Mouse (Mus musculus) Patski (cell line): ENCODE measurements at regions not wholly inside any gene's neighbourhood (a gene's known extent, or its start where the extent isn't known, plus 50 kb on each side); places are given as distances from the start of the nearest gene placed in this dataset.

Experiments used
- ATAC-seq: fragments of 100-300 bp; one replicate; pipeline ENCODE4 v1.8.0; 2021
- CTCF ChIA-PET: fragments of 350-600 bp; sonication (Branson Sonifier 250); formaldehyde crosslinking; loops from one replicate; lab custom pipeline; 2022; ENCODE audit warnings: inconsistent platforms; lab: Charles Lee
- POLR2A ChIA-PET: fragments of 350-600 bp; sonication (Branson Sonifier 250); formaldehyde crosslinking; loops from one replicate; lab custom pipeline; 2022; ENCODE audit warnings: antibody characterized with exemption, inconsistent platforms; lab: Charles Lee
- DNase-seq: peaks from one replicate; pipeline ENCODE4 v3.0.0-alpha.2; 2011; ENCODE audit warnings: low read depth, low spot score
- H3K27me3 ChIP-seq: fragments of 371-371 bp; one replicate; pipeline ENCODE4 v1.5.1; 2021
- CTCF ChIP-seq: fragments of 100-300 bp; IDR thresholded peaks from one replicate; pipeline ENCODE4 v1.5.1; 2021
- in situ Hi-C: fragments of 300-500 bp; cut with MboI; formaldehyde crosslinking; loops from 3 replicates; pipeline ENCODE4 v1.11.1; 2018; ENCODE audit warnings: low pct_unique_long_range_greater_than_20kb, mixed read lengths

- no peak for ATAC-seq
Measured at GRCm38 (mm10) chr17:45966736-45967135, 65.4 kb downstream of the Vegfa start.

DNA sequence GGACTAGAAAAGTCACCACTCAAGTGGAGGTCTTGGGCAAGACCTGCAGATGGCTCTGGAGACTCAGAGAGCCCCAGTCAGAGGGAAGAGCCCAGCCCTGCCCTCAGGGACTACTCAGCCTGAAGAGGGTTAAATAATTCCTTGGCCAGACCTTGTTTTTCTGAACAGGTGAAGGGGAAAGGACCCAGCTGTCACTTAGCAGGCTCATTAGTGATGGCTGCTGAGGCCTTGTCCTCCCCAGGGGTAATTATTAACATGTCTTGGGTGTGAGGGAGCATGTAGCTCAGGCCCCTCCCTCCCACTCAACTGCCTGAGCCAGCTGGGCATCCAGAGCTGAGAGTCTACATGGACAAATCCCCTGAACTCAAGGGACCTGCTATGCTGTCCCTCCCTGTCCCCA lies 68.1 kb downstream of the Vegfa start:
- TF ChIP-seq CTCF, result no peak
- POLR2A ChIA-PET, result no interaction called here
- peak; percentile 12 for ATAC-seq
- H3K27me3 ChIP-seq, result no peaks in the 10 kb centered on the region
- DNase-seq, result no peak
- in situ Hi-C loops, result no loop called here
- CTCF ChIA-PET, result no interaction called here

More at GRCm38 (mm10) chr17:45966736-45967135, 65.4 kb downstream of the Vegfa start:
- no peak for TF ChIP-seq CTCF
- DNase-seq, result no peak
- no peaks in the 10 kb centered on the region for H3K27me3 ChIP-seq
- in situ Hi-C loops, result no loop called here
- POLR2A ChIA-PET, result no interaction called here
- CTCF ChIA-PET, result no interaction called here

- DNase-seq, result no peak
- in situ Hi-C loops, result no loop called here
- ChIA-PET CTCF (no interaction called here), POLR2A (no interaction called here)
- no peaks in the 10 kb centered on the region for H3K27me3 ChIP-seq
- ATAC-seq, result no peak
- no peak for TF ChIP-seq CTCF
Measured at GRCm38 (mm10) chr17:45963332-45963731, 68.8 kb downstream of the Vegfa start.

DNA sequence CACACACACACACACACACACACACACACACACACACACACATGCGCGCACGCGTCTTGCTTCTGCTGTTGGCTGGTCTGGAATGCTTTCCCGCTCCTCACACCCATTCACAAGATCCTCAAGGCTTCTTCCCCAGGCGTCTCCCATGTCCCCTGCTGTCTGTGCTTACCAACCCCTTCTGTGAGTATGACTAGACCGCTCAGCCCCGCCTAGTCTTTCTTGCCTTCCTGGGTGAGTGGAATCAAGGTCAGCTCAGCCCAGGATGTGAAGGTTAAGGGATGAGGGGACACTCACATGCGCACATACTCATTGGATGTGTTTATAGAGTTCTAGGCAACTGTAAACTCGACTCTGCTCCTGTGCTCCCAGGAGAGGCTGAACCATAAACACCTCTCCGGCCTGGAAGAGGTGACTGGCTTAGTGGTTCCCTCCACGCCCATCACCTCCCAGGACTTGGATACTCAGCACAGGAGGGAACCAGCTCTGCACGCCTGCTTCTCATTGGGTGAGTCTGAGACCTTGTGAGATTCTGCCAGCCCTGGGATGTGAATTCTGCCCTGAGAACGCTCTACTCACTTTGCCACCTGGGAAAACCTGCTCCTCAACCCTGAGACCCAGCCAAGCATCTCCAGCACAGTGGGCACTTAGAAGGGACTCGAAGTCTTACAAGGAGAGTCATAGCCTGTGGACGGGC lies 70.4 kb downstream of the Vegfa start:
- in situ Hi-C loops, result no loop called here
- POLR2A ChIA-PET, result no interaction called here

DNA sequence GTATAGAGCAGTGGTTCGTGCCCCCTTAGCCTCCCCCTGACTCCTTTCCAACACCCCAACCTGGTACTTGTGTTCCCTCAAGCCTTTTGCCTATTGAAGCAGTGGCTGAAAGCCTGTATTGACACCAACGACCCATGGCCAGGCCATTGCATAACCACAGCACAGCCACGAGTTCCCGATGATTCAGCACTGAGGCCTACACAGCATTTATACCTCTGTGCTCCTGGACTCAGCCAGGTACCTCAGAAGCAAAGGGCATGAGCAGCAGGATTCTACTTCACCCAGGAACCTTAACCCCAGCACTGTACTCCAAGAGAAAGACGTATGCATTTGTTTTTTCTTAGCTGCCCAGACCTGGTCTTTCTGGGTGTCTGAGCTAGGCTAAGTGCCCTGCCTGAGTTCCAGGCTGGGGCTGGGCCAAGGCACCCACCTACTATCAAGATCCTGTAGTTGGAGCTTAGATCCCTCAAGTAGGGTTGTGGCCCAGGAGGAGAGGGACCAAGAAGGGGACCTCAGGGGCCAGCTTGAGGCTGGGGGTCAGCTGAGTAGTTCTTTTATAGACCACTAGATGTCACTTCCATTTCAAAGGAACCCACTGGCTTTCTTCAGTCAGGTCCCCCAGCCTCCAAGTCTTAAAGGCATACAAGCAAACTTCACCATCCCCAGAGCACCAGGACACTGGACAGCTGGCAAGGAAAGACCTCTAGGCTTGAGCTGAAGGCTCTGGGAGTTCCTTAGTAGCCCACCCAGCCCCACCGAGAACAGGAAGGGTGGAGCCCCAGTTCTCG lies 73.9 kb downstream of the Vegfa start:
- POLR2A ChIA-PET, result interaction anchor here (0.8 to 0.9 kb wide), 3 partner anchors 11 to 53 kb away, joined by 3 to 4 read pairs (median 3); no protein-coding TSS in a partner anchor

More for the DNA sequence above, 70.4 kb downstream of the Vegfa start:
- H3K27me3 ChIP-seq, result no peaks in the 10 kb centered on the region
- CTCF ChIA-PET, result no interaction called here
- TF ChIP-seq CTCF, result no peak
- ATAC-seq, result no peak
- no peak for DNase-seq

DNA sequence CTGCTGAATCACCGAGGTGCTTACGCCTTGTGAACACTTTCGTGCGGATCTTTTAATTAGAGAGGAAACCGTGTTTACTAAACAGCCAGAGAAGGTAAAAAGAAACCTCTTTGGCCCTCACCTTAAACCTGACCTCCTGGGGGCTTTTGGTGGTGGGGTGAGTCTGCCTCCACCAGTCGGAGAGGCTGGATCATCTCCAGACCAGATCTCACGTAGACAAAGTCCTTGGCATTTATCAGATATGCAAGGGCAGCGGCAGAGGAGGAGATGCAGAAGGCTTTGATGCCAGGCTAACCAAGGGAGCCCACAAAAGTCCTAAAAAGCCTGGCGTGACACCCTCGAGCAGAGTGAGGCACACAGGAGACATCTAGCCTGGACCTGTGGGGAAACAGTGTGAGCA lies 76.7 kb downstream of the Vegfa start:
- ChIA-PET POLR2A (no interaction called here), CTCF (no interaction called here)
- ATAC-seq (no peak), DNase-seq (no peak)
- in situ Hi-C loops, result loop anchor here (5.0 kb wide), 1 partner anchor 52 kb away; no protein-coding TSS in a partner anchor
- no peaks in the 10 kb centered on the region for H3K27me3 ChIP-seq
- TF ChIP-seq CTCF, result no peak

More for the DNA sequence above, 73.9 kb downstream of the Vegfa start:
- no peak for TF ChIP-seq CTCF
- no peaks in the 10 kb centered on the region for H3K27me3 ChIP-seq
- CTCF ChIA-PET, result interaction anchor here (1.0 to 2.2 kb wide), 4 partner anchors 7 to 71 kb away, joined by 3 to 6 read pairs (median 4); no protein-coding TSS in a partner anchor
- ATAC-seq, result no peak
- in situ Hi-C loops, result loop anchor here (5.0 kb wide), 1 partner anchor 49 kb away; no protein-coding TSS in a partner anchor
- no peak for DNase-seq

DNA sequence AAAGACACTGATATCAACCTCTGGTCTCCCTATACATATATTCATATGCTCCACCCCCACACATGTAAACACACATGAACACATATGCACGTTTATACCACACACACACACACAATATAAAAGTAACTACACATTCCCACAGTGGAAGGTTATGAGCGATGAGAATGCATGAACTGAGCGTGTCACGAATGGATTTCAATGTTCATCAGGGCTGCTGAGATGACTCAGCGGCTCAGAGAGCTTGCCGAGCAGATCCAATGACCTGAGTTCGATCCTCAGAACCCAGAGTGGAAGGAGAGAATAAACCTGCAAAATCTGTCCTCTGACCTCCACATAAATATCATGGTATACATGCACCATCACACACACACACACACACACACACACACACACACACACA lies 77.3 kb downstream of the Vegfa start:
- ChIA-PET CTCF (no interaction called here), POLR2A (no interaction called here)
- no peak for TF ChIP-seq CTCF
- no peaks in the 10 kb centered on the region for H3K27me3 ChIP-seq
- in situ Hi-C loops, result loop anchor here (5.0 kb wide), 1 partner anchor 52 kb away; no protein-coding TSS in a partner anchor
- ATAC-seq (no peak), DNase-seq (no peak)

DNA sequence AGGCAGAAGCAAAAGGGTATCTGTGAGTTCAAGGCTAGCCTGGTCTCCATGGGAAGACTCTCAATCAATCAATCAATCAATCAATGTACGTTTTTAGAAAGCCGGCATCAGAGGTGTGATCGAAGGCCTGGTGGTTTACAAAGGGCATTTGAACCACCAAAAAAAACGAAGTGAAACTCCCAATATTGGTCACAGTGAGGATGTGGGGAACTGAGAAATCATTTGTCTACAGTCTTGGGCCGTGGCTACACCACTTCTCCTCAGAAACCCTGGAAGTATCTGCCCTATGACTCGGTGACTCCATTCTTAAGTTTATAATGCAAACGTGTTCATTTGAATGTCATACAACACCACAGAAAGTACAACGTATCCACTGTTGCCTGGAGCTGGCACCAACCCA lies 78.6 kb downstream of the Vegfa start:
- DNase-seq (no peak), ATAC-seq (no peak)
- ChIA-PET CTCF (no interaction called here), POLR2A (no interaction called here)
- in situ Hi-C loops, result no loop called here
- TF ChIP-seq CTCF, result no peak
- H3K27me3 ChIP-seq, result no peaks in the 10 kb centered on the region

GRCm38 (mm10) chr17:45950533-45951164 lies 81.5 kb downstream of the Vegfa start:
- no peak for ATAC-seq
- POLR2A ChIA-PET, result no interaction called here
- no peak for TF ChIP-seq CTCF
- H3K27me3 ChIP-seq, result no peaks in the 10 kb centered on the region
- no peak for DNase-seq
- in situ Hi-C loops, result no loop called here
- CTCF ChIA-PET, result interaction anchor here (1.1 kb wide), 1 partner anchor 8 kb away, joined by 3 read pairs; no protein-coding TSS in a partner anchor

GRCm38 (mm10) chr17:45949141-45949540 lies 83.0 kb downstream of the Vegfa start:
- no peak for ATAC-seq
- CTCF ChIA-PET, result no interaction called here
- POLR2A ChIA-PET, result no interaction called here
- in situ Hi-C loops, result no loop called here
- no peak for TF ChIP-seq CTCF
- H3K27me3 ChIP-seq, result no peaks in the 10 kb centered on the region
- no peak for DNase-seq
